Mouse (Mus musculus) forebrain, postnatal 0 days (tissue): ENCODE data around the gene 2010300C02Rik. TPM values are rescaled to one million over a fixed set of nuclear protein-coding genes. Genes with fewer than 3 reads are reported as not detected.

ENCODE experiments used
- ATAC-seq: fragments of 200-750 bp; cut with Nextera tagmentation; 2 replicates; pipeline ENCODE4 v1.8.0; 2017; ENCODE audit warnings: mild to moderate bottlenecking, moderate library complexity
- DNase-seq: peaks from one replicate; pipeline ENCODE4 v3.0.0-alpha.2; 2015
- H3K27ac ChIP-seq: fragments of 300-500 bp; sonication (generic); 2 replicates; pipeline ENCODE4 v1.5.1; 2014; ENCODE audit warnings: low read depth, mild to moderate bottlenecking, antibody characterized with exemption, low read length, moderate library complexity, mixed read lengths
- H3K27me3 ChIP-seq: fragments of 300-500 bp; sonication (generic); 2 replicates; pipeline ENCODE4 v1.6.1; 2014; ENCODE audit warnings: mild to moderate bottlenecking, low read length, mixed read lengths; ENCODE audit not compliant: insufficient read depth
- H3K36me3 ChIP-seq: fragments of 300-500 bp; sonication (generic); 2 replicates; pipeline ENCODE4 v1.6.1; 2014; ENCODE audit warnings: mild to moderate bottlenecking, moderate library complexity; ENCODE audit not compliant: insufficient read depth
- H3K4me1 ChIP-seq: fragments of 300-500 bp; sonication (generic); 2 replicates; pipeline ENCODE4 v1.6.1; 2014; ENCODE audit warnings: antibody characterized with exemption; ENCODE audit not compliant: insufficient read depth
- H3K4me2 ChIP-seq: fragments of 300-500 bp; sonication (generic); 2 replicates; pipeline ENCODE4 v1.6.1; 2014; ENCODE audit warnings: low read depth, mild to moderate bottlenecking, moderate library complexity
- H3K4me3 ChIP-seq: fragments of 300-500 bp; sonication (generic); 2 replicates; pipeline ENCODE4 v1.5.1; 2014; ENCODE audit warnings: low read depth, low read length, mixed read lengths
- H3K9ac ChIP-seq: fragments of 300-500 bp; sonication (generic); 2 replicates; pipeline ENCODE4 v1.6.1; 2014; ENCODE audit warnings: mild to moderate bottlenecking
- H3K9me3 ChIP-seq: fragments of 300-500 bp; sonication (generic); 2 replicates; pipeline ENCODE4 v1.6.1; 2016; ENCODE audit warnings: low read length
- CTCF ChIP-seq: sonication (generic); IDR thresholded peaks from 2 replicates; pipeline ENCODE4 v1.5.1; 2016; ENCODE audit warnings: antibody characterized with exemption, control low read depth, low read depth
- WGBS: fragments of 180-500 bp; shearing (Covaris S2); extraction: QIAGEN DNeasy Blood & Tissue Kit; methylation state at CpG from one replicate; pipeline ENCODE4 v1.1.7; 2014; 5-methylcytosine and 5-hydroxymethylcytosine counted together
- polyA plus RNA-seq: library from polyadenylated mRNA; unstranded; fragments of >200 nt; fragmentation: Nextera tagmentation; extraction: Ambion mirVana; gene quantifications from 2 replicates; pipeline ENCODE4 v1.2.1, GENCODE M21; 2015
- total RNA-seq: library from RNA; depleted of rRNA; stranded (reverse); fragments of >200 nt; gene quantifications from 2 replicates; pipeline ENCODE4 v1.2.3, GENCODE M21; 2014

2010300C02Rik gene
- total and polyA plus RNA-seq, 2 experiments from 2014 or later = 13.6 to 22.7 TPM

DNA sequence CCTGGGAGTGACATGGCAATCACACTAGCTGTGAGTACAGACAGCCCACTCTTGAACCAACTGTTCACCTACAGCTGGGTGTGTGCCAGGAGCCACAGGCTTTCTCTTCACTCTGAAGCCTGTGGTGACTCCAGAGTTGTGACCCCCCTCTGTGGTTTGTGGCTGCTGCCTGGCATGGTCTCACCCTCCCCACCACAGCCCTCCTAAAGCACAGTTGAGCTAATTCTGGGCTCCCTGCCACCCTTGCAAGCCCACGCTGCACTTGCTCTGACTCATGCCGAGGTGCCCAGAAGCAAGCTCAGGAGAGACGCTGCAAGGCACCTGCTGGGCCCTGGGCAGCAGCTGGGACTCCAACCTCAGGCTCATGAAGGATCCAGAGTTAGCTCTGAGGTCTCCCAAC lies 23.0 kb downstream of the 2010300C02Rik start:
- H3K4me2 ChIP-seq = no peak overlapping the region
- peak; percentile 6 for DNase-seq
- 62% methylated on average over 3 of the region's 3 CpGs for WGBS

DNA sequence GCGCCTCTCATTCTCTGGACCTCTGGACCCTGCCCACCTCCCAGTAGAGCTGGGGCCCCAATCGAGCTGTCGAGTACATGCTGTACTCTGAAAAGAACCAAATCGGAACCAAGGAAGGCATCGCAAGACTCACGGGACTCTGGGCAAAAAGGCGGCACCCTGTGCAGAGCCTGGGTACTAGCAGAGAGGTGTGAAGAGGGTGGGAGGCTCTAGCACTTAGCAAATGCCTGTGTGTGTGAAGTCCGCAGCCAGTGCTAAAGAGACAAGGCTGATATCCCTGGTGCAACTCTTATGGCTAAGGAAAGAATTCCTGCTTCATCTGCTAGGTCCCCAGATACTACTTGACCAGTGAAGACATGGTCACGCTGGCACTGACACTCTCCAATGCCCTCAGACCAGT lies 24.2 kb downstream of the 2010300C02Rik start:
- WGBS = 89% methylated on average over 9 of the region's 9 CpGs
- Histone ChIP-seq H3K36me3 (no peaks in the 10 kb centered on the region), H3K27me3 (no peaks in the 10 kb centered on the region), H3K27ac (no peak overlapping the region), H3K4me1 (no peaks in the 10 kb centered on the region), H3K9ac (no peak overlapping the region), H3K9me3 (no peaks in the 10 kb centered on the region), H3K4me3 (no peak overlapping the region), H3K4me2 (no peak overlapping the region)
- TF ChIP-seq CTCF = no peak
- DNase-seq = no peak
- ATAC-seq = no peak

More for the DNA sequence above, 23.0 kb downstream of the 2010300C02Rik start:
- TF ChIP-seq CTCF = no peak
- Histone ChIP-seq H3K9me3 (no peaks in the 10 kb centered on the region), H3K36me3 (no peaks in the 10 kb centered on the region), H3K4me1 (no peaks in the 10 kb centered on the region), H3K9ac (no peak overlapping the region), H3K27ac (no peak overlapping the region), H3K27me3 (no peaks in the 10 kb centered on the region), H3K4me3 (no peak overlapping the region)
- ATAC-seq = no peak

DNA sequence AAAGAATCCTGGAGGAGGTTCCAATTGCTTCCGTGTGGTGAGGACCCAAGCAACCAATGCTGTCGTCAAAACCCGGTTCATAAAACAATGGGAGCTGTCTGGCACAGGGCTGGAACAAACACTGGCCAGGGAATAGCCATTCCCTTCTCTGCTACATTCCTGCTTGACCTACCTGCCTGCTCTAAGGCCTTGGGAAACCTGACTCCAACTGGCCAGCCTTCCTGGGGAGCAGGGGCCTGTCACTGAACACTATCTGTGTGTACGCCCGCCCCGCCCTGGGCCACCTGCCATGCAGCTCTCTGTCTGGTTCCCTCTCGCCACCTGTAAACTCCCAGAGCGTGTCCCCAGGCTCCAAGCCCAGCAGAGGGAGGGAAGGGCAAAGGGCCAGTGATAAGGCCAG lies 25.5 kb downstream of the 2010300C02Rik start:
- Histone ChIP-seq H3K27ac (no peak overlapping the region), H3K4me1 (no peaks in the 10 kb centered on the region), H3K9me3 (no peaks in the 10 kb centered on the region), H3K27me3 (no peaks in the 10 kb centered on the region), H3K36me3 (no peaks in the 10 kb centered on the region), H3K4me2 (no peak overlapping the region), H3K4me3 (no peak overlapping the region), H3K9ac (no peak overlapping the region)
- DNase-seq = no peak
- WGBS = 30% methylated on average over 8 of the region's 8 CpGs
- ATAC-seq = no peak
- TF ChIP-seq CTCF = no peak

DNA sequence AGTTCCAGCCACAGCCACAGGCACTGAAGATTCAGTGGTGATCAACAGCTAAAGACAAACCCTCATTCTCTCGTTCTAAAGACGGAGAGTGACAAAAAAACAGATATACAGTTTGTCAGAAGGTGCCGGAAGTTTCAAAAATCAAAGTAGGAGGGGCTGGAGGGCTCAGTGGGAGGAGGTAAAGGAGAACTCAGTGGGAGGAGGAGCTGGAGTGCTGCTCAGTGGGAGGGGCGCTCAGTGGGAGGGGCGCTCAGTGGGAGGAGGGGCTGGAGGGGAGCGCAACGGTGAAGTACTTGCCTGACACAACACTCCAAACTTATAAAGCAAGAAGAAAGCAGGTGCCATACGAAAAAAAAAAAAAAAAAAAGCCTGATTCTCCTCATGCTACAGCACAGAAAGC lies 28.7 kb downstream of the 2010300C02Rik start:
- no peaks in the 10 kb centered on the region for H3K4me1 ChIP-seq
- 45% methylated on average over 8 of the region's 8 CpGs for WGBS
- TF ChIP-seq CTCF = no peak
- H3K9ac ChIP-seq = no peak overlapping the region
- no peaks in the 10 kb centered on the region for H3K27me3 ChIP-seq
- no peak overlapping the region for H3K27ac ChIP-seq
- H3K4me3 ChIP-seq = no peak overlapping the region
- no peaks in the 10 kb centered on the region for H3K36me3 ChIP-seq
- no peak overlapping the region for H3K4me2 ChIP-seq
- DNase-seq (no peak), ATAC-seq (no peak)
- no peaks in the 10 kb centered on the region for H3K9me3 ChIP-seq

DNA sequence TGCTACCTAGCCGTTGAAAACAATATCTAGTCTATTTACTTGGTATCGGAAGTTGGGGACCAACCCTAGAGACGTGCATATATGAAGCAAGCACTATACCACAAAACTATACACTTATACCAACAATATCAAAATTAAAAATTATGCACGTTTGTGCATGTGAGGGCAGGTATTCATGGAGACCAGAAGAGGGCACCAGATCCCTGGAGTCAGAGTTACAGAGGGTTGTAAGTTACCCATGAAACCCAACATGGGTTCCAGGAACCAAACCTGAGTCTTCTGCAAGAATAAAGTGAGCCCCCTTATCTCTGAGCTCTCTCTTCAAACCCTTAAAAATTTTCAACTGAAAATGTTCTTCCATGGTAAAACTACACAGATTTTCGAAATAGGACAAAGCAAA lies 29.2 kb downstream of the 2010300C02Rik start:
- no peaks in the 10 kb centered on the region for H3K9me3 ChIP-seq
- no peak overlapping the region for H3K27ac ChIP-seq
- ATAC-seq (no peak), DNase-seq (no peak)
- no peaks in the 10 kb centered on the region for H3K36me3 ChIP-seq
- 84% methylated on average over 5 of the region's 5 CpGs for WGBS
- H3K4me2 ChIP-seq = no peak overlapping the region
- no peaks in the 10 kb centered on the region for H3K27me3 ChIP-seq
- TF ChIP-seq CTCF = peak; percentile 17
- H3K9ac ChIP-seq = no peak overlapping the region
- no peaks in the 10 kb centered on the region for H3K4me1 ChIP-seq
- no peak overlapping the region for H3K4me3 ChIP-seq

DNA sequence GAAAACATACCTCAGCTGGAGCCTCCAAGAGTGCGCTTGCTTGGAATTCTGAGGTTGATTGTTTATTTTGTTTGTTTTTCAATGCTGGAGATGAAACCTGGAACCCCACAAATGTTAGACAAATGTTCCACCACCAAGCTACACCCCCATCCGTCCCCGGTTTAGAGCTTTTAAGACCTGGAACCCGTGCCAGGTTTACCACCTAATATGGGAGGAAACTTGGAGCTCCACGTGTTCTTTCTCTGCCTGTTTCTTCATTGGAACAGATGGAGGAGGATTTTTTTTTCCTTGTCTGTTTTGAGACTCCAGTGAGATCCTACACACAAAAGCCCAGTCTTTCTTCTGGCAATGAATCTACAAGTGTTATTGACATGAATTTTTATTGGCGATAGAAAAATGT lies 30.2 kb downstream of the 2010300C02Rik start:
- WGBS = 75% methylated on average over 6 of the region's 6 CpGs
- DNase-seq = no peak
- Histone ChIP-seq H3K27me3 (no peaks in the 10 kb centered on the region), H3K4me2 (no peak overlapping the region), H3K9ac (no peak overlapping the region), H3K4me1 (no peaks in the 10 kb centered on the region), H3K36me3 (no peaks in the 10 kb centered on the region), H3K4me3 (no peak overlapping the region), H3K27ac (no peak overlapping the region), H3K9me3 (no peaks in the 10 kb centered on the region)
- no peak for TF ChIP-seq CTCF
- ATAC-seq = no peak

DNA sequence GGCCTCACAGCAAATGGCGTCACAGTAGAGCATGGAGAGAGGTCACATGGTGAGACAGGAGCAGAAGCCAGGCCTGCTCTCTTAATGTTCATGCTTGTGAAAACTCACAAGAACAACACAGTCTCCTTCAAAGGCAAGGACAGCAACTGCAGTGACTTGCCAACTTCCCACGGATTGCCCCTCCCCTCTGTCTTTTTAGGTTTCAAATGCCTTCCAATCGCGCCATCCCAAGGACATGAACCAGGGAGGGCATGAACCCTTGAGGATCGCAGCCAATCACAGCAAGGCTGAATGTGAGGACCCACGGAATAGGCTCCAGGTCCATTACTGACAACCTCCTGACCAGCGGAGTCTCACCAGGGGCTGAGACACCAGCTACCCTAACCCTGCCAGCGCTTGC lies 31.5 kb downstream of the 2010300C02Rik start:
- H3K4me2 ChIP-seq = no peak overlapping the region
- H3K4me1 ChIP-seq = no peaks in the 10 kb centered on the region
- ATAC-seq (no peak), DNase-seq (no peak)
- TF ChIP-seq CTCF = no peak
- WGBS = 60% methylated on average over 8 of the region's 8 CpGs
- H3K36me3 ChIP-seq = no peaks in the 10 kb centered on the region
- H3K9ac ChIP-seq = no peak overlapping the region
- H3K4me3 ChIP-seq = no peak overlapping the region
- no peaks in the 10 kb centered on the region for H3K27me3 ChIP-seq
- H3K27ac ChIP-seq = peak overlapping the region; percentile 24; the same call in 1 of the 2 replicates
- no peaks in the 10 kb centered on the region for H3K9me3 ChIP-seq

DNA sequence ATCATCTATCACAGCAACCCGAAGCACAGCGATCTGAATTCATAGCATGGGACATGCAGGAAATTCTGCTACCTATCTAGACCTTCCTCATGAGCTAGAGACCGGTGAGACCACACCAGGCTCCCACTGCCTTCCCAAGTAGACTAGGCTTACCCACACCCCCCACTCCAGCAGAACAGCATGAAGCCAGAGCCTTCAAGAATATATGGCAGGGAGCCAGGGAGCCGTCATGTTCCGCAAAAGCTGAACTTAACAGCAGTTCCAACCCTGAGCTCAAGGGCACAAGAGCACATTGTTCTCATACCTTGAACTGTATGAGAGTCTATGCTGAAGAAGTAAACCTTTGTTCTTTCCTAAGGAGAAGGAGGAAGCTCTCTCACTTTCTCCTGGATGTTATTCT lies 32.4 kb downstream of the 2010300C02Rik start:
- peak; percentile 77 for ATAC-seq
- no peak overlapping the region for H3K4me3 ChIP-seq
- H3K36me3 ChIP-seq = no peaks in the 10 kb centered on the region

More for the DNA sequence above, 32.4 kb downstream of the 2010300C02Rik start:
- no peak overlapping the region for H3K9ac ChIP-seq
- no peaks in the 10 kb centered on the region for H3K4me1 ChIP-seq
- WGBS = 45% methylated on average over 5 of the region's 5 CpGs
- no peaks in the 10 kb centered on the region for H3K9me3 ChIP-seq
- no peak for TF ChIP-seq CTCF
- peak overlapping the region; percentile 24; the same call in 1 of the 2 replicates for H3K27ac ChIP-seq
- H3K4me2 ChIP-seq = peak overlapping the region; percentile 16
- H3K27me3 ChIP-seq = no peaks in the 10 kb centered on the region
- DNase-seq = peak; percentile 68
